Mouse (Mus musculus) small intestine, adult 2 months (tissue): Measurements from ENCODE around the gene Cygb. TPM values are rescaled to one million over a fixed set of nuclear protein-coding genes. Genes with fewer than 3 reads are reported as not detected.

Source experiments
- H3K27ac ChIP-seq: fragments of 200-500 bp; 2 replicates; pipeline ENCODE4 v1.5.1; 2012; ENCODE audit warnings: low read depth, low read length, control low read depth, inconsistent platforms; ENCODE audit not compliant: insufficient read depth
- H3K27me3 ChIP-seq: fragments of 200-500 bp; 2 replicates; pipeline ENCODE4 v1.6.1; 2012; ENCODE audit warnings: mild to moderate bottlenecking, moderate library complexity, low read length, inconsistent platforms; ENCODE audit not compliant: control insufficient read depth, insufficient read depth
- H3K36me3 ChIP-seq: fragments of 200-500 bp; 2 replicates; pipeline ENCODE4 v1.6.1; 2012; ENCODE audit warnings: mild to moderate bottlenecking, low read length, control low read depth, inconsistent platforms; ENCODE audit not compliant: control insufficient read depth, insufficient read depth
- H3K4me1 ChIP-seq: fragments of 200-500 bp; 2 replicates; pipeline ENCODE4 v1.6.1; 2012; ENCODE audit warnings: low read length, inconsistent platforms, mixed read lengths; ENCODE audit not compliant: control insufficient read depth, insufficient read depth, insufficient read length
- H3K4me3 ChIP-seq: fragments of 200-500 bp; 2 replicates; pipeline ENCODE4 v1.5.1; 2012; ENCODE audit warnings: low read depth, mild to moderate bottlenecking, control low read depth, inconsistent platforms, low read length, moderate library complexity
- CTCF ChIP-seq: fragments of 200-500 bp; IDR thresholded peaks from 2 replicates; pipeline ENCODE4 v1.5.1; 2012; ENCODE audit warnings: low read depth, mild to moderate bottlenecking, control low read depth, inconsistent platforms, low read length, moderate library complexity, mixed read lengths; ENCODE audit not compliant: insufficient replicate concordance, insufficient read length; ENCODE audit errors: extremely low read depth
- POLR2A ChIP-seq: fragments of 200-500 bp; IDR thresholded peaks from 2 replicates; pipeline ENCODE4 v1.6.1; 2012; ENCODE audit warnings: low read depth, mild to moderate bottlenecking, control low read depth, inconsistent platforms, low read length, moderate library complexity
- WGBS: fragments of 180-500 bp; shearing (Covaris S2); methylation state at CpG from one replicate; pipeline ENCODE4 v1.1.7; 2018; 5-methylcytosine and 5-hydroxymethylcytosine counted together
- polyA plus RNA-seq: library from polyadenylated mRNA; depleted of rRNA; stranded (reverse); fragments of >200 nt; gene quantifications from 2 replicates; pipeline ENCODE4 v1.2.3, GENCODE M21; 2012

Gene Cygb
- polyA plus RNA-seq, 1 experiment, result 23.7 TPM

DNA sequence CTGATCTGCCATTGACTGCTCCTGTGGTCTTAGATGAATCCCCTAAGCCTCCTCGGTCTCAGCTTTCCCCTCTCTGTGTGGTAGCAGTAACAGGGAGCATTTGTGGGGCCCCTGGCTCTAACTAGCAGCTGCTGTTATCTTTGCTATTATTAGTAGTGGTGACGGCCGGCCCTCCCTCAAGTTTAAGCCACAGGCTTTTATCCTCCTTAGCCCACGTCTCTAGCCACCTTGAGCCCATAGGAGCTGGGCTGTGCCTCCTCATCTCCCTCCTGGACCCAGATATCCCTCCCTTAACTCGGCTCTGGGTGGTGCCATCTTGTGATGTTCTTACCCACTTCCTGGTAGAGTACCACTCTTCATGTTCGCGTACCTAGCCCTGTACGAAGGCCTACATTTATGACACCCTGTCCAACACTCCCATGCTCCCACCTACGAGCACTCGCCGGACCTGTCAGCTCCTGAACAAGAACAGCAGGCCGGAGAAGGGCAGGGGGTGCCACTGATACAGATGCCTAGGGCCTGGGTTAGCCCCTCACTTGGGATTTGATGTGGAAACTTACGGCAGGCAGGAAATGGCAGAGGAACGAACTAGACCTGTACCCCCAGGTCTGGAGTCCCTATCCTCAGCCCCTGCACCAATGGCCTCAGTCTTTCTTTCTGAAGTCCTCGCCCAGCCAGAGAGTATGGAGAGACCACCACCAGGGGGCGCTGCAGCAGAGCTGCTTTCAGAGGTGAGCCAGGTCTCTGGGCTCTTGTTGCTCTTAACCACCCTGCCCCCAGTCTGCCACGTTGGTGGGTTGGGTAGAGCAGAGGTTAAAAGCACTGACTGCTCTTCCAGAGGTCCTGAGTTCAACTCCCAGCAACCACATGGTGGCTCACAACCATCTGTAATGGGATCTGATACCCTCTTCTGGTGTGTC is 28.8 kb downstream of the Cygb start:
- Histone ChIP-seq H3K27ac (no peak overlapping the region), H3K4me3 (no peak overlapping the region), H3K36me3 (no peaks in the 10 kb centered on the region), H3K27me3 (no peaks in the 10 kb centered on the region), H3K4me1 (peaks cover 26% of the 10 kb centered on the region)
- WGBS, result 77% methylated on average over 17 of the region's 17 CpGs
- no peak for TF ChIP-seq POLR2A
- peak; percentile 70; the same call in 1 of the 2 replicates for TF ChIP-seq CTCF

DNA sequence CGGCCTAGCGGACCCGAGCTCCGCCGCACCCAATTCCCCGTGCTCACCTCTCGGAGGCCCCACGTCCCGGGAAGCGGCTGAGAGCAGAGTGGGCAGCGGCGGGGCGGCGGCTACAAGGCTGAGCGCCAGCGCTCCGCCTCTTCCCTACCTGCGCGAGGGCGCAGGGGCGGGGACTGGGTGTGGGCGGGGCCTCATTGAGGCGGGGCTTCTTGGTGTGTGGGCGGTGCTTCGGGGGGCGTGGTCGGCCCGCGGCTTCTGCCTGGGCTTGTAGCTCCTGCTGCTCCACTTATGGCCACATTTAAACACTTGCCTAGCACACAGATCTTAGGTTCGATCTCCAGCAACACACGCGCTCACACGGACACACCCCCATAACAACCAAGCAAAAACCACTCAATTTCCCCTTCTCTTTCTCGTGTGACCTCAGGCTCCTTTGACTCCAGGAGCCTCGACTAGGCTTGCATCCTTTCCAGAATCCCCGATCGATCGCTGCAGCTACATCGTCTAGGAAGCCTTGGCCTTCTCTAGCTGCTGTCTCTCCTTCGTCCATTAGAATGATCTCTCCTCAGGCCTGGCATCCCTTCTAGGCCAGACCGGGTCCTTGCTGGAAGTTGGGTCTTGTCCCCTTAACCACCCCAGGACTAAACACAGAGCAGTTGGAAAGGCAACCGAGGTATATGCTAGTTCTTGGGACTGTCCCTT is 29.8 kb downstream of the Cygb start:
- WGBS, result 13% methylated on average over 42 of the region's 42 CpGs
- peak overlapping the region; percentile 65 for H3K27ac ChIP-seq
- peaks cover 35% of the 10 kb centered on the region for H3K4me1 ChIP-seq
- no peaks in the 10 kb centered on the region for H3K27me3 ChIP-seq
- no peak for TF ChIP-seq CTCF
- peak; percentile 66 for TF ChIP-seq POLR2A
- no peaks in the 10 kb centered on the region for H3K36me3 ChIP-seq
- peak overlapping the region; percentile 87 for H3K4me3 ChIP-seq

DNA sequence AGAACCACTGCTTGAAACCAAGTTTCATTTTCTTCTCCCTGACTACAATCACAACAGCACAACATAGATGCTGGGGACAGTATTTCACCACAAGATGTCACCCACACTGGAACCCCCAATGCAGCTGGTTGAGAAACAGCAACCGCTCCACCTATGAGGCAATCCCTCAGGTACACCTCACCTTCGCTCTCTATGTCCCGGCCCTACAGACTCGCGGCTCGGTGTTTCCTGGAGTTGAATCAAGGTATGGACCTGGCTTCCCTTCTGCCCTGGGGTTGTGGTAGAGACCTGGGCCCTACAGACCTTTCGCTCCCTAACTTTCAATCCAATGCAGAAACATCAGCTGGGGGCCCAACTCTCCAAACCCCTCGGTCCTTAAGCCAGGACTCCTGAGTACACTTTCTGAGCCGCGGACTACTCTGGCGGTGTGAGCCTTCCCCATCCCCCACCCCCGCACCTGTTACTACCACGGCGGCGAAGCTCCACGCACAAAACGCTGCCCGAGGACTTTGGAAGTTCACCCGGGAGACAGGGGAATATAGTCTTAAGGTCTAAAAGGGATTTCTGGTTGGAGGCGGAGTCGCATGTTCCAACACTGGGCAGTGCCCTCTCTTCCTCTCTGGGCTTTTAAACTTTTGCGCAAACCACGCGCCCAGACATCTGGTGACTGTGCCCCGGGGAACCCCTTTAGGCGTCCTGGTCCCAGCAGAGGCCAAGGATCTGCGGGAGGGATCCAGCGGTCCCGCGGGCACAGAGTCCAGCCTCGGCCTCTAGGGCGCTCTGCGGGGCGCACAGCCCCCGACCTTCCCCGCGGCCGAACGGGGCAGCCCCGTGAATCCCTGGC is 30.6 kb downstream of the Cygb start:
- Histone ChIP-seq H3K4me1 (peaks cover 39% of the 10 kb centered on the region), H3K36me3 (no peaks in the 10 kb centered on the region), H3K4me3 (peak overlapping the region; percentile 87), H3K27me3 (no peaks in the 10 kb centered on the region), H3K27ac (peak overlapping the region; percentile 65)
- no peak for TF ChIP-seq POLR2A
- TF ChIP-seq CTCF, result peak; percentile 7; the same call in 1 of the 2 replicates
- WGBS, result 3% methylated on average over 40 of the region's 40 CpGs

DNA sequence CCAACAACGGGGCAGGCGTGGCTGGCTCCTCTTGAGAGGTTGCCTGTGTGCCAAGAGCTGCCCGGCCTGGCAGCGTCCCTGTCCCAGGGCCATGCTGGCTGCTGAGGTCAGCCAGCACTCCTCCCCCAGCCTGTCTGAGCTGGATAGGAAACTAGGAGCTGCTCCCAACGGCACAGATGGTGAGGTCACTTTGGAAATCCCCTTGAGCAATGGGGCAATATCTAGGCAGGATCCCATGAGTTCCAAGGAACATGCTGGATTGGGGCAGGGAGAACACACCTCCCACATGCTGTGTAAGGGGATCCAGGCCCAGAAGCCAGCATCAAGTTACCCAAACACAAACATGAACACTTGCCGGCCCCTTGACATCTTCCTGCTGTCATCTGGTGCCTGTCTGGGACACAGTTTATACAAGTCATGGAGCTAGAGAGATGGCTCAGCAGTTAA is 32.8 kb downstream of the Cygb start:
- Histone ChIP-seq H3K4me1 (peaks cover 59% of the 10 kb centered on the region), H3K27ac (peak overlapping the region; percentile 57), H3K4me3 (no peak overlapping the region), H3K27me3 (no peaks in the 10 kb centered on the region), H3K36me3 (no peaks in the 10 kb centered on the region)
- TF ChIP-seq CTCF, result no peak
- TF ChIP-seq POLR2A, result no peak
- WGBS, result 11% methylated on average over 6 of the region's 6 CpGs

DNA sequence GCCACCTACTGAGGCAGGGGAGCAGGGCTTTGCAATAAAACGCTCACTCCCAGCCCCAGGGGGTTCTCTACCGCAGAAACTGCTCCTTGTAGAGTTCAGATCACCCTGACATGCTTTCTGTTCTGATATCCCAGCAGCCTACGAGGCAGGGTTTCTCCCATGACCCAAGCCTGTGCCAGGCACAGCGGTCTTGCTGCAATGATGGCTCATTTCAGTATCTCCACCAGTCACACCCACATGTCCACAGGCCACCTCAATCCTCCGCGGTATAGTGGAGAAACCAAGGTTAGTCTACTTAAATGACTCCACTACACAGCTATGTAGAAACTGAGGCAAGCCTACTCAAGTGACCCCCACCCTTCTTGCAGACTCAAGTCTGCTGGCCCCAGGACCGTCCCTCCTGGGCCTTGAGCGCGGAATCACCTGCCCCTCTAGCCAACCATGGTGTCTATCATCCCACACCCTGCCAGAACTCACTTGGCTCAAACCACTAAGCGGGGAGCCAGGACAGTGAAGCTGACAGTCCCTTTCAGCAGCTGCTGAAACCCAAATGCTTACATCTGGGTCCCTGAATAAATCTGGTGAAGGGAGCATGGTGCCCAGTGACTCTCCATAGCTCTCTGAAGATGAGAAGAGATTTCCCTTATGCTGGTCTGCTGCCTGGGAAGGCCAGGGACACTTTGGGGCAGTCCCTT is 33.4 kb downstream of the Cygb start:
- peaks cover 63% of the 10 kb centered on the region for H3K4me1 ChIP-seq
- no peaks in the 10 kb centered on the region for H3K27me3 ChIP-seq
- H3K36me3 ChIP-seq, result no peaks in the 10 kb centered on the region
- 70% methylated on average over 10 of the region's 10 CpGs for WGBS
- no peak overlapping the region for H3K4me3 ChIP-seq
- TF ChIP-seq POLR2A, result no peak
- peak overlapping the region; percentile 57 for H3K27ac ChIP-seq

DNA sequence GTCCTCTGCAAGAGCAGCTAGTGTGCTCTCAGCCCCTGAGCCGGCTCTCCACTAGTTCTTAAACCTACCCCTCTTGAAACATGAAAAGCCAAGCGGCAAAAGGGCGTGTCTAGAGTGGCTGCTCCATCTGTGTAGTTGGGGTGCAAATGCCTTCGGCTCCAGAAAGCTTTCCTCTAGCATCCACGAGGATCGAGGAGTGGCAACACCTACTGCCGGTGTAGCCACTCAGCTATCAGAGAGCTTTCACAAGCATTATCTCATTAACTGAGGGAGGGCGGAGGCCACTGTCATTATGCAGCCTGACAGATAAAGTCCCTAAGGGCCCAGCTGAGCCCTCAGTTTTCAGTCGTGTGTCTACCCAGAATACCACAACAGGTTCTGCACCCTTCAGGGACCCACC is 34.0 kb downstream of the Cygb start:
- 23% methylated on average over 9 of the region's 9 CpGs for WGBS
- H3K36me3 ChIP-seq, result no peaks in the 10 kb centered on the region
- H3K27me3 ChIP-seq, result no peaks in the 10 kb centered on the region
- TF ChIP-seq CTCF (no peak), POLR2A (no peak)
- H3K4me3 ChIP-seq, result no peak overlapping the region
- H3K4me1 ChIP-seq, result peaks cover 68% of the 10 kb centered on the region
- no peak overlapping the region for H3K27ac ChIP-seq
